Mouse (Mus musculus): ENCODE results near the gene Trip11. TPM values are rescaled to one million over a fixed set of nuclear protein-coding genes. Genes with fewer than 3 reads are reported as not detected.

Trip11 gene
- total and polyA plus RNA-seq, 3 experiments: 5.1 to 12.8 (median 10.4) TPM

- Histone ChIP-seq H3K79me2 (replicated peaks; ENCODE audit: control insufficient read depth, extremely low read depth, insufficient read depth, poor library complexity, severe bottlenecking) (no peaks in the 10 kb centered on the region), H3K4me3 (replicated peaks in 1 of 3; ENCODE audit: low read depth in 2 of 3, low read length in 2 of 3, poor library complexity in 1 of 3) (no peak overlapping the region), H3K4me2 (ENCODE audit: insufficient read depth, low read depth, poor library complexity, severe bottlenecking) (no peak overlapping the region), H3K27me3 (replicated peaks) (no peaks in the 10 kb centered on the region), H3K36me3 (replicated peaks in 1 of 2; ENCODE audit: control insufficient read depth in 1 of 2, insufficient read depth in 1 of 2, low read length in 1 of 2) (peaks cover 42 to 74% of the 10 kb centered on the region in 2 experiments), H3K9ac (ENCODE audit: insufficient read depth, low read depth) (no peak overlapping the region), H3K9me3 (replicated peaks; ENCODE audit: low read length) (no peaks in the 10 kb centered on the region), H3K27ac (ENCODE audit: insufficient read depth, low read depth) (0 out of 2 replicates have a peak overlapping the region, but pooled peaks have one; percentile 15), H3K4me1 (ENCODE audit: control insufficient read depth in 1 of 2, insufficient read depth in 2 of 2) (no peaks in the 10 kb centered on the region)
- TF ChIP-seq EP300 (IDR thresholded peaks at IDR 0.05; ENCODE audit: low read length) (no peak), E2F4 (IDR thresholded peaks at IDR 0.05; ENCODE audit: insufficient replicate concordance, low read depth, low read length) (no peak), PAX5 (IDR thresholded peaks at IDR 0.05; ENCODE audit: low read length) (no peak), ZMIZ1 (IDR thresholded peaks at IDR 0.05; ENCODE audit: low read depth, low read length) (no peak), ZKSCAN1 (IDR thresholded peaks at IDR 0.05; ENCODE audit: borderline replicate concordance, low read depth, low read length) (no peak), ZC3H11A (IDR thresholded peaks at IDR 0.05; ENCODE audit: low read depth, low read length) (no peak), USF2 (conservative IDR thresholded peaks at IDR 0.05; ENCODE audit: low read depth, low read length) (no peak), UBTF (IDR thresholded peaks at IDR 0.05; ENCODE audit: low read depth, low read length) (no peak), KAT2A (IDR thresholded peaks at IDR 0.05; ENCODE audit: insufficient replicate concordance, low read length) (no peak), ELF1 (IDR thresholded peaks at IDR 0.05; ENCODE audit: low read depth, low read length) (no peak), GABPA (IDR thresholded peaks at IDR 0.05; ENCODE audit: insufficient replicate concordance, low read depth, low read length) (no peak), JUN (IDR thresholded peaks at IDR 0.05; ENCODE audit: insufficient read depth, low read depth, low read length) (no peak), ZNF384 (IDR thresholded peaks at IDR 0.05; ENCODE audit: low read depth, low read length) (no peak), USF1 (IDR thresholded peaks at IDR 0.05; ENCODE audit: low read depth, low read length) (no peak), MAZ (IDR thresholded peaks at IDR 0.05; ENCODE audit: low read depth, low read length) (no peak), CHD2 (IDR thresholded peaks at IDR 0.05; ENCODE audit: low read length) (no peak), ETS1 (conservative IDR thresholded peaks at IDR 0.05; ENCODE audit: low read depth, low read length) (no peak)
- dilution Hi-C loops (cut with MboI; ENCODE audit: extremely low pct_ligation_motif_present, extremely low pct_unique_long_range_greater_than_20kb, low sequenced_read_pairs): no loop called here
- in situ Hi-C loops (cut with MboI; ENCODE audit: low pct_ligation_motif_present, low pct_unique_long_range_greater_than_20kb, low sequenced_read_pairs): no loop called here
- no peak for DNase-seq (ENCODE audit: extremely low read depth)
Observed at GRCm38 (mm10) chr12:101891066-101891465, 22.0 kb downstream of the Trip11 start.

DNA sequence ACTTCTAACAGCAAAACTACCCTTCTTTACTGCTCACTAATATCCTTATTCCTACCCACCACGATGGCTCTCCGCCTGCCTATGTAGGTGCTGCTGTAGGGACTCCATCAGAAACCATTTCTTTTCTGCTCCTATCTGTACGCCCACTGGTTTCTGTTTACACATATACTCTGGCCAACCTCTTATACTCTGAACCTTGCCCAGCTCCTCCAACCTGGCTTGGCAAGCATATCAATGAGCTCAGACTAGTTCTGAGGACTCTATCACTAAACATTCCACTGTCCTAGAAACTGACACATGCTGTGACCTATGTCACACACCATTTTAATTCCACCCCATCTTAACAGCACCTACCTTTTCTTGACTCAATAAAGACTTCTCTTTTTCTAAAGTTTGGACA is 23.7 kb downstream of the Trip11 start:
- H3K9ac ChIP-seq (ENCODE audit: insufficient read depth, low read depth): no peak overlapping the region
- no peak for TF ChIP-seq USF1 (IDR thresholded peaks at IDR 0.05; ENCODE audit: low read depth, low read length)
- no peak for TF ChIP-seq POLR2A (IDR thresholded peaks at IDR 0.05; ENCODE audit: low read depth, low read length)
- TF ChIP-seq CHD2 (IDR thresholded peaks at IDR 0.05; ENCODE audit: low read length): no peak
- no peak for TF ChIP-seq KAT2A (IDR thresholded peaks at IDR 0.05; ENCODE audit: insufficient replicate concordance, low read length)
- no peak for TF ChIP-seq ZNF384 (IDR thresholded peaks at IDR 0.05; ENCODE audit: low read depth, low read length)
- TF ChIP-seq NELFE (IDR thresholded peaks at IDR 0.05; ENCODE audit: low read depth, low read length): no peak
- no peaks in the 10 kb centered on the region for H3K4me1 ChIP-seq (ENCODE audit: control insufficient read depth in 1 of 2, insufficient read depth in 2 of 2)
- no peak for DNase-seq (ENCODE audit: extremely low read depth)
- dilution Hi-C loops (cut with MboI; ENCODE audit: extremely low pct_ligation_motif_present, extremely low pct_unique_long_range_greater_than_20kb, low sequenced_read_pairs): no loop called here
- H3K36me3 ChIP-seq (replicated peaks in 1 of 2; ENCODE audit: control insufficient read depth in 1 of 2, insufficient read depth in 1 of 2, low read length in 1 of 2): peaks cover 47 to 82% of the 10 kb centered on the region in 2 experiments
- no peak overlapping the region for H3K4me3 ChIP-seq (replicated peaks in 1 of 3; ENCODE audit: low read depth in 2 of 3, low read length in 2 of 3, poor library complexity in 1 of 3)
- no peaks in the 10 kb centered on the region for H3K79me2 ChIP-seq (replicated peaks; ENCODE audit: control insufficient read depth, extremely low read depth, insufficient read depth, poor library complexity, severe bottlenecking)
- in situ Hi-C loops (cut with MboI; ENCODE audit: low pct_ligation_motif_present, low pct_unique_long_range_greater_than_20kb, low sequenced_read_pairs): no loop called here
- H3K9me3 ChIP-seq (replicated peaks; ENCODE audit: low read length): no peaks in the 10 kb centered on the region
- no peak overlapping the region for H3K27ac ChIP-seq (ENCODE audit: insufficient read depth, low read depth)
- no peaks in the 10 kb centered on the region for H3K27me3 ChIP-seq (replicated peaks)
- no peak overlapping the region for H3K4me2 ChIP-seq (ENCODE audit: insufficient read depth, low read depth, poor library complexity, severe bottlenecking)
